Mouse (Mus musculus) heart, postnatal 0 days (tissue): ENCODE data around the gene Mier1.

Experiments used
- CTCF ChIP-seq: IDR thresholded peaks from 2 replicates; pipeline ENCODE4 v1.5.1; 2016; ENCODE audit warnings: antibody characterized with exemption, control low read depth, low read depth
- EP300 ChIP-seq: IDR thresholded peaks from 2 replicates; pipeline ENCODE4 v1.6.1; 2016; ENCODE audit warnings: antibody characterized with exemption, low read depth

- TF ChIP-seq EP300: no peak
- no peak for TF ChIP-seq CTCF
Observed at GRCm38 (mm10) chr4:103158781-103159180, 44.6 kb downstream of the Mier1 start.
